Mouse (Mus musculus): Measurements from ENCODE around the gene Zmiz1. TPM values are rescaled to one million over a fixed set of nuclear protein-coding genes. Genes with fewer than 3 reads are reported as not detected.

The Zmiz1 gene
- polyA plus RNA-seq, 1 experiment: 22.5 TPM

DNA sequence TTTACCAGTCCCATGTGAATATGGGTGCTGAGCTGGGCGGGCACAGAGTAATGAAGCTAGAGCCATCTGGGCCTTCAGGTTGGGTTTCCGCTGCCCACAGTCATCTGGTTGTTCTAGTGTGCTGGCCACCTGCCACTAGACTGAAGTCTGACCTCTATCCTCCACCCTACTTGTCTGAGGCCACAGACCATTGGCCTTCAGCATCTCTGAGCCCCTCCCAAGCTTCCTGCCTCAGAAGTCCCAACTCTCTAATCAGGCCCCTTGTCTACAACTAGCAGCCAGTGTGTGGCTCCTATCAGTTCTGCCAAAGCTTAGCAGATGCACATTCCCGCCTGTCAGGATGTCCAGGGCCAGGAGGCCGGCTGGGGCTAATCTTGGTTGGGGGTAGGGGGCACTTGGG, 65.9 kb downstream of the Zmiz1 start:
- Histone ChIP-seq H3K9me3 (replicated peaks; ENCODE audit: control insufficient read depth, insufficient read depth, low read length, poor library complexity, severe bottlenecking) (no peaks in the 10 kb centered on the region), H3K9ac (ENCODE audit: low read depth, poor library complexity, severe bottlenecking) (no peak overlapping the region), H3K27ac (ENCODE audit: insufficient read depth, low read length) (no peak overlapping the region), H3K4me1 (ENCODE audit: control insufficient read depth, insufficient read depth, low read length) (no peaks in the 10 kb centered on the region), H3K36me3 (ENCODE audit: control insufficient read depth, insufficient read depth, low read length, poor library complexity, severe bottlenecking) (no peaks in the 10 kb centered on the region), H3K4me3 (ENCODE audit: low read depth, low read length) (no peak overlapping the region), H3K27me3 (ENCODE audit: control insufficient read depth, insufficient read depth, low read length, poor library complexity, severe bottlenecking) (no peaks in the 10 kb centered on the region)
- TF ChIP-seq POLR2A (IDR thresholded peaks at IDR 0.05; ENCODE audit: insufficient read depth, low read length): no peak
- TF ChIP-seq CTCF (IDR thresholded peaks at IDR 0.05; ENCODE audit: low read depth, low read length): no peak
- TF ChIP-seq EP300 (IDR thresholded peaks at IDR 0.05; ENCODE audit: insufficient read depth, low read depth, low read length): no peak

DNA sequence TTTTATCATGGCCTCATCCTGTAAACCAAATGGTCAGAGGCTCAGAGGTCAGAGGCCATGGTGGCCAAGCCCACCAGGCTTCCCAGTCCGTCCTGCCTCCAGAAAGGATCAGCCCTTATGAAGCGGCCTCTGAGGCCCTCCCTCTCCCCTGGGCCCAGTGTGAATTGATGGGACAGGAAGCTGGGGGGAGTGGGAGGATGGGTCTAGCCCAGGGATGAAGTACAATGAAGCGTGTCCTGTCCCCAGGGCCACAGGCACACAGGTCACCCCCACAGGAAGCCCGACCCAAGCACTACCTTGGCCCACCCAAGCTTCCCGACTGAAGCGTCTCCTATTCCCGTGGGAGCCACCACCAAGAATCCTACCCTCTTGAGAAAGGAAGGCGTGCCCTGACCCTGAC, 66.7 kb downstream of the Zmiz1 start:
- Histone ChIP-seq H3K4me1 (ENCODE audit: control insufficient read depth, insufficient read depth, low read length) (no peaks in the 10 kb centered on the region), H3K27me3 (ENCODE audit: control insufficient read depth, insufficient read depth, low read length, poor library complexity, severe bottlenecking) (no peaks in the 10 kb centered on the region), H3K36me3 (ENCODE audit: control insufficient read depth, insufficient read depth, low read length, poor library complexity, severe bottlenecking) (no peaks in the 10 kb centered on the region), H3K4me3 (ENCODE audit: low read depth, low read length) (no peak overlapping the region), H3K9ac (ENCODE audit: low read depth, poor library complexity, severe bottlenecking) (no peak overlapping the region), H3K9me3 (replicated peaks; ENCODE audit: control insufficient read depth, insufficient read depth, low read length, poor library complexity, severe bottlenecking) (no peaks in the 10 kb centered on the region), H3K27ac (ENCODE audit: insufficient read depth, low read length) (no peak overlapping the region)
- no peak for TF ChIP-seq POLR2A (IDR thresholded peaks at IDR 0.05; ENCODE audit: insufficient read depth, low read length)
- TF ChIP-seq EP300 (IDR thresholded peaks at IDR 0.05; ENCODE audit: insufficient read depth, low read depth, low read length): no peak
- no peak for TF ChIP-seq CTCF (IDR thresholded peaks at IDR 0.05; ENCODE audit: low read depth, low read length)

- Histone ChIP-seq H3K4me1 (ENCODE audit: control insufficient read depth, insufficient read depth, low read length) (no peaks in the 10 kb centered on the region), H3K27ac (ENCODE audit: insufficient read depth, low read length) (no peak overlapping the region)
These were observed 67.9 kb downstream of the Zmiz1 start for GRCm38 (mm10) chr14:25526872-25527271.

GRCm38 (mm10) chr14:25527321-25527720, 68.3 kb downstream of the Zmiz1 start:
- no peak overlapping the region for H3K4me3 ChIP-seq (ENCODE audit: low read depth, low read length)
- H3K36me3 ChIP-seq (ENCODE audit: control insufficient read depth, insufficient read depth, low read length, poor library complexity, severe bottlenecking): no peaks in the 10 kb centered on the region
- no peak overlapping the region for H3K9ac ChIP-seq (ENCODE audit: low read depth, poor library complexity, severe bottlenecking)
- TF ChIP-seq CTCF (IDR thresholded peaks at IDR 0.05; ENCODE audit: low read depth, low read length) (no peak), POLR2A (IDR thresholded peaks at IDR 0.05; ENCODE audit: insufficient read depth, low read length) (no peak), EP300 (IDR thresholded peaks at IDR 0.05; ENCODE audit: insufficient read depth, low read depth, low read length) (no peak)
- H3K27me3 ChIP-seq (ENCODE audit: control insufficient read depth, insufficient read depth, low read length, poor library complexity, severe bottlenecking): no peaks in the 10 kb centered on the region
- no peaks in the 10 kb centered on the region for H3K4me1 ChIP-seq (ENCODE audit: control insufficient read depth, insufficient read depth, low read length)
- no peaks in the 10 kb centered on the region for H3K9me3 ChIP-seq (replicated peaks; ENCODE audit: control insufficient read depth, insufficient read depth, low read length, poor library complexity, severe bottlenecking)
- no peak overlapping the region for H3K27ac ChIP-seq (ENCODE audit: insufficient read depth, low read length)

More at GRCm38 (mm10) chr14:25526872-25527271, 67.9 kb downstream of the Zmiz1 start:
- Histone ChIP-seq H3K36me3 (ENCODE audit: control insufficient read depth, insufficient read depth, low read length, poor library complexity, severe bottlenecking) (no peaks in the 10 kb centered on the region), H3K4me3 (ENCODE audit: low read depth, low read length) (no peak overlapping the region), H3K9me3 (replicated peaks; ENCODE audit: control insufficient read depth, insufficient read depth, low read length, poor library complexity, severe bottlenecking) (no peaks in the 10 kb centered on the region), H3K9ac (ENCODE audit: low read depth, poor library complexity, severe bottlenecking) (no peak overlapping the region), H3K27me3 (ENCODE audit: control insufficient read depth, insufficient read depth, low read length, poor library complexity, severe bottlenecking) (no peaks in the 10 kb centered on the region)
- TF ChIP-seq CTCF (IDR thresholded peaks at IDR 0.05; ENCODE audit: low read depth, low read length) (no peak), EP300 (IDR thresholded peaks at IDR 0.05; ENCODE audit: insufficient read depth, low read depth, low read length) (no peak), POLR2A (IDR thresholded peaks at IDR 0.05; ENCODE audit: insufficient read depth, low read length) (no peak)

GRCm38 (mm10) chr14:25530342-25530741, 71.4 kb downstream of the Zmiz1 start:
- TF ChIP-seq POLR2A (IDR thresholded peaks at IDR 0.05; ENCODE audit: insufficient read depth, low read length) (no peak), CTCF (IDR thresholded peaks at IDR 0.05; ENCODE audit: low read depth, low read length) (no peak), EP300 (IDR thresholded peaks at IDR 0.05; ENCODE audit: insufficient read depth, low read depth, low read length) (no peak)
- H3K4me3 ChIP-seq (ENCODE audit: low read depth, low read length): no peak overlapping the region
- H3K27ac ChIP-seq (ENCODE audit: insufficient read depth, low read length): no peak overlapping the region
- H3K4me1 ChIP-seq (ENCODE audit: control insufficient read depth, insufficient read depth, low read length): no peaks in the 10 kb centered on the region
- no peak overlapping the region for H3K9ac ChIP-seq (ENCODE audit: low read depth, poor library complexity, severe bottlenecking)
- H3K36me3 ChIP-seq (ENCODE audit: control insufficient read depth, insufficient read depth, low read length, poor library complexity, severe bottlenecking): no peaks in the 10 kb centered on the region
- no peaks in the 10 kb centered on the region for H3K27me3 ChIP-seq (ENCODE audit: control insufficient read depth, insufficient read depth, low read length, poor library complexity, severe bottlenecking)
- H3K9me3 ChIP-seq (replicated peaks; ENCODE audit: control insufficient read depth, insufficient read depth, low read length, poor library complexity, severe bottlenecking): no peaks in the 10 kb centered on the region

GRCm38 (mm10) chr14:25530815-25531214, 71.8 kb downstream of the Zmiz1 start:
- TF ChIP-seq POLR2A (IDR thresholded peaks at IDR 0.05; ENCODE audit: insufficient read depth, low read length): no peak
- TF ChIP-seq CTCF (IDR thresholded peaks at IDR 0.05; ENCODE audit: low read depth, low read length): no peak
- no peak for TF ChIP-seq EP300 (IDR thresholded peaks at IDR 0.05; ENCODE audit: insufficient read depth, low read depth, low read length)
- H3K27me3 ChIP-seq (ENCODE audit: control insufficient read depth, insufficient read depth, low read length, poor library complexity, severe bottlenecking): no peaks in the 10 kb centered on the region
- no peaks in the 10 kb centered on the region for H3K36me3 ChIP-seq (ENCODE audit: control insufficient read depth, insufficient read depth, low read length, poor library complexity, severe bottlenecking)

More at GRCm38 (mm10) chr14:25530815-25531214, 71.8 kb downstream of the Zmiz1 start:
- Histone ChIP-seq H3K4me1 (ENCODE audit: control insufficient read depth, insufficient read depth, low read length) (no peaks in the 10 kb centered on the region), H3K27ac (ENCODE audit: insufficient read depth, low read length) (no peak overlapping the region), H3K9me3 (replicated peaks; ENCODE audit: control insufficient read depth, insufficient read depth, low read length, poor library complexity, severe bottlenecking) (no peaks in the 10 kb centered on the region), H3K4me3 (ENCODE audit: low read depth, low read length) (no peak overlapping the region), H3K9ac (ENCODE audit: low read depth, poor library complexity, severe bottlenecking) (no peak overlapping the region)
